Mouse (Mus musculus): Measurements from ENCODE around the gene Qrich1.
A peak's percentile ranks its signal among the peaks of the same experiment; 100 is the strongest.

Qrich1 gene

DNA sequence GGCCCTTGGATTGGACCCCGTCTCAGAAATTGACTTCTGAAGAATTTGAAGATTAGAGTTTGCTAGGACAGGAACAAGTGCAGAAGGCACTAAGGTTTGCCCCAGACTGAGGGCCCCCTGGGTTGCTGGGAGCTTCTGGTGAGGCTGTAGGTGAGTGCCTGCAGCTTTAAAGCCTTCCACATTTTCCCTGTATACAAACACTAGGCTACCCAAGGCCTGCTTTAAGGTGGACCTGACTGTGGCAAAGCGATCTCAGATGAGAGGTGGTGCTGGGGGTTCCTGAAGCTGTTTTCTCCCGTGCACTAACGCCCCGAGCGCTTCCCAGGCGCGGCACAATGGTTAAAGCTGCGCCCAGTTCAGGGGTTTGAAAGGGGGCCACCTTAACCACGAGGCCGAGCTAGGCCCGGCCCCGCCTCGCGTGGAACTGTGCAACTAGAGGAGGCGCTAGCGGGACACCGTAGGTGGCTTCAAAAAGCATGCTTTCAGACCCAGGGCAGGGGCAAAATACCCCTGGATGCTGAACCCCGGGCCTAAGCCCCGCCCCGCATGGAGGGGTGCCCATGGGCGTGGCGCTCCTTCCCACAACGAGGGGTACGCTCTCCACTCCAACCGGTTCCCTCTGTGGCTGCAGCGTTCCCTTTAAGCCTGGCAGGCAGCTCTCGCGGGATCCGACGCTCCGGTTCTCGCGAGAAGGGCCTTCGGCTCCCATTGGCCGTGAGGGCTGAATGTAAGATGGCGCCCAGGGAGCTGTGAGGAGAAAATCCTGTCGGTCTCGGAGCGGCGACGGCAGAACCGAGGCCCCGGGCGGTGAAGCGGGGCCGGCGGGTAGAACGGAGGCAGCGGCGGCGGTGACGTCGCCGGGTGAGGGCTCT, at the start of gene Qrich1:
TSS of gene Qrich1 (plus strand) at position 427 of the 872 bp plus-strand sequence.
- DNase-seq, result peak; percentile 95

DNA sequence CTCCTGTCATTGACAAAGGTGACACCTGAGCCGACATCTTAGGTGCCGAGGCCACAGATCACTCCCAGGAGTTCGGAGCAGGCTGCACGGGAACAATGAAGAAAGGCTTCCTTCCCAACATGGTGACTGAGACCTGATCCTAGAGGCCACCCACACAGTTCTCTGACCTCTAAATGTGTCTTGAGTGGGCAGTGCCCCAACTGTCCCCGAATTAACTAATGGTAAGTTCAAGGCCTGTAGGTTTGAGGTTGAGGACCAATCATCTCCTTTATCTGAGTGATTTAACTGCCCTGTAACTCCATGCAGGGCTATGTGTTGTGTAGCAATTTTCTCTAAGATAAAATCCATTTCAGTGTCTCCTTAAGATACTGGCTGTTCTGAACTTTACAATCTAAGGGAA, 47.2 kb upstream of the Qrich1 start:
- no peak for DNase-seq

DNA sequence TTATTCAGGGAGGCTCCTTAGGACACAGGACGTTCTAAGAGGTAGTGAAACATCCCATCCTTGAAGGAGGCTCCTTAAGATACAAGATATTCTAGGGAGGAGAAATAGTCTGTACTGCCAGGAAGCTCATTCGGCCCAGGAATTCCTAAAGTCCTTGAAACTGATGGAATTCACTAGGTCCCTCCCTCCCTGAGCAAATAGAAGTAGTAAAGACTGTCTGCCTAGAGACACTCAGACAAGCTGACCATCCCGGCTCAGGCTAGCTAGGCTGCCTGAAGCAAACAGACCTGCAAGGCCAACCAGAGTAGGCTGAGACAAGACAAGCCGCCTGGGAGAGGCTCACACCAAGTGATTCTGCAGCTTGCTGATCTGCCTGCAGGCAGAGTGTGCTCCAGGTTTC, 46.8 kb upstream of the Qrich1 start:
- DNase-seq, result no peak

DNA sequence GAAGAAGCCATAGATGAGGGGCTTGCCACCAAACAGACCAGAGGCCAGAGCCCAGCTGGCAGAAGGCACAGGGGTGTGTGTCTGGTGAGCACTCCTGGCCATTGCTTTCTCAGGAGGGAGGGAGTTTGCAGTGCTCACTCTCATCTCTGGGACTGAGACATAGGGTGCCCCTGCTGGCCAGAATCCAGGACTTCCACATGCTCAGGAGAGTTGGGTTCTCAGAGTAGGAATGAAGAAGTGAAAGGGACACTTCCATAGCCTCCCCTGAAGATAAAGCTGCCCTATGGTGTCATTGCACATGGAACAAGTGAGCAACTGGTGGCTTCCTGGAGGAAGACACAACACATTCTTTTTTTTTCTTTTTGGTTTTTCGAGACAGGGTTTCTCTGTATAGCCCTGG, 42.1 kb upstream of the Qrich1 start:
- no peak for DNase-seq

DNA sequence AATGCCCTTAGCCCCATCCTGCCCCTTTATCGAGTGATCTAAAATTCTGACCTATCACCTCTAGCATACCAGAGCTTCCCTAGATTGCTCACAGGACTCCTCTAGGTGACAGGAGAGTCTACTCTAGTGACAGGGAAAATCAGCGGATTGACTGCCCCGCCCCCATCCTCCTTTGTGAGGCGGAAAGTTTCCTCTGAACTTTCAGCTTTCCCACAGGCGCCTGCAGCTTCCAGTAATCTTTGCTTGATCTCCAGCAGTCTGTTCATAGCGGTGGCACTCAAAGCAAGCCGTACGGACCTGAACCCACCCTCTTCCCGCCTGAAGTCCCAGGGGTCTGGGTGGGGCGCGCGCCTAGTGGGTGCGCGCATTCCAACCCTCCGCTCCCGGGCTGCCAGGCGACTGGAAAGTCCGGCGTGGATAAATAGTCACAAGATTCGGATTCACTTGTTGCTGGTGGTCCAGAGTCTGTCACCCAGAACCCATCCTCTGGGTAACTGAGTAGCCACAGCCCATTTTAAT, 37.9 kb upstream of the Qrich1 start:
- peak; percentile 60 for DNase-seq

DNA sequence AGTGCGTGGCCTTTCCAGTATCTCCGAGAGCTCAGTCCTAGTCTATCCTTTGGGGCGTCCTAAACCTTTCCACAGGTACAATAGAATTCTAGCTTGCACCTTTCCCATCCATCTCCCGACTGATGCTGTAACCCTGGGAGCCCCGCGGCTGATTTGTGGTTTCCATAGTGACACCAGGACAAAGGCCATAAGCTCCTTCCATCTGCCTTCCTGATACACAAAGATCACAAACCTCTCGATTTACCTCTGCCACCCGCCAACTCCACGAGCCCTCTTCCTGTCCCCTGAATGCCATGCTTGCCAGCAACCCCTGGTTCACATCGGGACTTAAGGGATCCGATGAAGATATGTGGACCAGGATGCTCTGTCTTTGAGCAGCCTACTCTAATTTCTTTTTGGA, 37.4 kb upstream of the Qrich1 start:
- no peak for DNase-seq

DNA sequence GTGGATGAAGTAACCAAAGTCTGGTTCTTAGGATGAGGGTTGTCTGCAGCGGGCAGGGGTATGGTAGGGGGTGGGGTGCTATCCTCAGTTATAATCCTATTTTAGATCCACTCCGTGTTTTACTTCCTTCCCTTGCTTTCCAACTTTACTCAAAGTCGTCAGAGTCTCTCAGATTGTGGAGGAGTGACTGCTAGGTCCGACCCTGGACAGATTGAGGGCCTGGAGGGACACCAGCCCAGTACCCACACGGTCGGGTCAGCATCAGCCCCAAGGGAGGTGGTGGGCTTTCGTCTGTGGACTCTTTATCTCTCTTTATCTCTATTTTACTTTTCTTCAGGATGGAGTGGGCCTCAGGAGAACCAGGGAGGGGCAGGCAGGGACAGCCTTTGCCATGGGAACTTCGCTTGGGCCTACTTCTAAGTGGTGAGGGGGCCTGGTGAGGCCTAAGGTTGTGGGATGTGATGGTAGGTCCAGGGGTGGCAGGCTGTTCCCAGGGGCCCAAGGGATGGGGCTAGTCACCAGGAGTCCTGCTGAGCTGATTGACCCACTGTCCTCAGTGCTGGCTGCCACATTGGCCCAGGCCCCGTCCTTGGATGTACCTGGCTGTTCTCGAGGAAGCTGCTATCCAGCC, 36.8 kb upstream of the Qrich1 start, which contains the start of gene Lamb2:
TSS of gene Lamb2 (plus strand) at position 16 of the 631 bp plus-strand sequence.
- no peak for DNase-seq

DNA sequence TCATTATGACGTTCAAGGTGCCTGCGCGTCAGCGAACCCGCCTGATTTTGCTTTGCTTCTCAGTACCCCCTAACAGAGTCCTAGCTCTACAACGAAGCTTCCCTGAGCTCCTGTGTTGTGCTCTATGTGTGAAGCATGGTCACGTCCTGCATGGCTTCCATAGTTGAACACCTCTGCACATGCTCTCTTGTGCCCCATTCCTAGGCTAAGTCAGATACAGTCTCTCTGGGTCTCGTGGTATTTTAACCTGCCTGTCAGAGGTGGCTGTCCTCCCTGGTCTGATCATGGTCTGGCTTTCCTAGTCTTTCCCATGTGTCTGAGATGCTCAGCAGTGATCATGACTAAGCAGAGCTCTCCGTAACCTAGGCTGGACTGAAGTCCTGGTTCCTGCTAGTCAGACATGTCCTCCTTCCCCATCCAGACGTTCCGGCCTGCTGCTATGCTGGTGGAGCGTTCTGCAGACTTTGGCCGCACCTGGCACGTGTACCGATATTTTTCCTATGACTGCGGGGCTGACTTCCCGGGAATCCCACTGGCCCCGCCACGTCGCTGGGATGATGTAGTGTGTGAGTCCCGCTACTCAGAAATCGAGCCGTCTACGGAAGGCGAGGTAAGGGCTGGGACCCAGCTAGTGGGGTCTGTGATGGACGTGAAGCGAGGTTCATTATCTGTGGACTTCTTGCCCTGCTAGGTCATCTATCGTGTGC, 35.6 kb upstream of the Qrich1 start:
- DNase-seq, result no peak

DNA sequence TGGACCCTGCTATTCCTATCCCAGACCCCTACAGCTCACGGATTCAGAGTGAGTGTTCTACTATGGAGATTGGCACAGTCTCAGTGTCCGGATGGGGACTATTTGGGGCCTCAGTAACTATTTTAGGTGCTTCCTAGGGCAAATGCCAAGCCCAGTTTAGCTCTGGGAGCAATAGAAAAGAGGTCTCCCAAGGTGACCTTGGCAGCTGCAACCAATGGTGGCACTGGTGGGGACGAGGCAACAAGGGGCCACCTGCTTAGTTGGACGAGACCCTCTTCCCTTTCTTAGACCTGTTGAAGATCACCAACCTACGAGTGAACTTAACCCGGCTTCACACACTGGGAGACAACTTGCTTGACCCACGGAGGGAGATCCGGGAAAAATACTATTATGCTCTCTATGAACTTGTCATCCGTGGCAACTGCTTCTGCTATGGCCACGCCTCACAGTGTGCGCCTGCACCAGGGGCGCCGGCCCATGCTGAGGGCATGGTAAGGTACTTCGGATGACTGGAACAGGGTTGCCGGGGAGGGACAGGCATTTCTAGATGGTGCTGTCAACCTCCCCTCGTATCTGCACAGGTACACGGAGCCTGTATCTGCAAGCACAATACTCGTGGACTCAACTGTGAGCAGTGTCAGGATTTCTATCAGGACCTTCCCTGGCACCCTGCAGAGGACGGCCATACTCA, 34.9 kb upstream of the Qrich1 start:
- DNase-seq, result no peak

DNA sequence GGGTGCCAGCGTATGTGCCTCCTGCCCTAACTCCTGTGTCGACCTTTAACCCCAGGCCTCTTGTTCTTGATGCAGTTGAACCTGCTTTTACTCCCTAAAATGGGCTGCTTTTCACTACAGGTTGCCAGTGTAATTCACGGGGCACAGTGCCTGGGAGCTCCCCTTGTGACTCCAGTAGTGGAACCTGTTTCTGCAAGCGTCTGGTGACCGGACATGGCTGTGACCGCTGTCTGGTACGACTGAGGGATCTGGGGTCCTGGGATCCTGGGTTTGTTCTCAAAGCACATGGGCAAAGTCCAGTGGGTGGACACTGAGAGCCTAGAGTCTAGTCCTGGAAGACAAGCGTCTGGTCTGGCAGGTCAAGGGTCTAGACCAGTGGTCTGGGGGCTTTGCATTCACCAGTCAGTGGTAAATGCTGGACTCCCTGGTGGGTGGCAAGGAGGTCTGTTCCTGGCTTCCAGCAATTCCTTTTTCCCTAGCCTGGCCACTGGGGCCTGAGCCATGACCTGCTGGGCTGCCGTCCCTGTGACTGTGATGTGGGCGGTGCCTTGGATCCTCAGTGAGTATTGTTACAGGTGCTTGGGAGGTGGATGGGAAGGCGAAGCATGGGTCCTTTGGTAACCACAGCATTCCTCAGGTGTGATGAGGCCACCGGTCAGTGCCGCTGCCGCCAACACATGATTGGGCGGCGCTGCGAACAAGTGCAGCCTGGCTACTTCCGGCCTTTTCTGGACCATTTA, 33.4 kb upstream of the Qrich1 start:
- no peak for DNase-seq

DNA sequence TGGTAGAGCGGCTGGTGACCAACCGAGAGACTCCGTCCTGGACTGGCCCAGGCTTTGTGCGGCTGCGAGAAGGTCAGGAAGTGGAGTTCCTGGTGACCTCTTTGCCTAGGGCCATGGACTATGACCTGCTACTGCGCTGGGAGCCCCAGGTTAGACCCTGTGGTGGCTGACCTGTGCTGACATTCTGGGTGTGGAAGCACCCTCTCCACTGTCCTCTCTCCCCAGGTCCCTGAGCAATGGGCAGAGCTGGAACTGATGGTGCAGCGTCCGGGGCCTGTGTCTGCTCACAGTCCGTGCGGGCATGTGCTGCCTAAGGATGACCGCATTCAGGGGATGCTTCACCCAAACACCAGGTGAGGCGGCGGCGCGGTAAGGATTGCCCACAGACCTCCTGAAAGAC, 32.6 kb upstream of the Qrich1 start:
- DNase-seq, result no peak

DNA sequence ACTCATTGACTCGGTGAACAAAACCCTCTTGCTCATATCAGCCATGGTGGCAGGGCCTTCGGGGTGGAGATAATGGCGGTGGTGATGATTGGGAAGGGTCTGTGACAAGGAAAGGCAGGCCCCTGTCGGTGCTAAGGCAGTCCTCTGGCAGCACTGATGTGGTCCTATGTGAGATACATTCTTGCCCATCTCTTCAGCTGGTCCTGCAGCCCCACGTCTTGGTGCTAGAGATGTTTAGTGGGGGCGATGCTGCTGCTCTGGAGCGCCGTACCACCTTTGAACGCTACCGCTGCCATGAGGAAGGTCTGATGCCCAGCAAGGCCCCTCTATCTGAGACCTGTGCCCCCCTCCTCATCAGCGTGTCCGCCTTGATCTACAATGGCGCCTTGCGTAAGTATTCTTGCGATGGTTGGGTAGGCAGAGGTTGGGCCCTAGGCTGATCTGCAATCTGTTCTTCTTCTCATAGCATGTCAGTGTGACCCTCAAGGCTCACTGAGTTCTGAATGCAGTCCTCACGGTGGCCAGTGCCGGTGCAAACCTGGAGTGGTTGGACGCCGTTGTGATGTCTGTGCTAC, 31.2 kb upstream of the Qrich1 start:
- DNase-seq, result no peak

DNA sequence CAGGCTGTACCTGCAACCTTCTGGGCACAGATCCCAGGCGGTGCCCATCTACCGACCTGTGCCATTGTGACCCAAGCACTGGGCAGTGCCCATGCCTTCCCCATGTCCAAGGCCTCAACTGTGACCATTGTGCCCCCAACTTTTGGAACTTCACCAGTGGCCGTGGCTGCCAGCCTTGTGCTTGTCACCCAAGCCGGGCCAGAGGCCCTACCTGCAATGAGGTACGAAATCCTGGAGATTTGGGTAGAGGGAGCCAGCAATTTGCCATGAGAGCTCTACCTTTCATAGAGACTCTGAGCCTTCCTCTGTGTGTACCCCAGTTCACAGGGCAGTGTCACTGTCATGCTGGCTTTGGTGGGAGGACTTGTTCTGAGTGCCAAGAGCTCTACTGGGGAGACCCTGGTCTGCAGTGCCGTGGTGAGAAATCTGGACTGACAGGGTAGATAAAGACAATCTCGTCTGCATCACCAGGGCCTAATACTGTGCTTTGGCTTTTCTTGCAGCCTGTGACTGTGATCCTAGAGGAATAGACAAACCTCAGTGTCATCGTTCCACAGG, 29.6 kb upstream of the Qrich1 start:
- no peak for DNase-seq

DNA sequence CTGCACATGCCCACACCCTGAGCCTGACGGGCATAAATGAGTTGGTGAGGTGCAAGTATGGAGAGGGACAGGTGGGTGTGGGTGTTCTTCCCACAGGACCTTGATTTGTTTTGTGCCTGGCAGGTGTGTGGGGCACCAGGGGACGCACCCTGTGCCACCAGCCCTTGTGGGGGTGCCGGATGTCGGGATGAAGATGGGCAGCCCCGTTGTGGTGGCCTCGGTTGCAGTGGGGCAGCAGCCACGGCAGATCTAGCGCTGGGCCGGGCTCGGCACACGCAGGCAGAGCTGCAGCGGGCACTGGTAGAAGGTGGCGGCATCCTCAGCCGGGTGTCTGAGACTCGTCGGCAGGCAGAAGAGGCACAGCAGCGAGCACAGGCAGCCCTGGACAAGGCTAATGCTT, 28.2 kb upstream of the Qrich1 start:
- no peak for DNase-seq

DNA sequence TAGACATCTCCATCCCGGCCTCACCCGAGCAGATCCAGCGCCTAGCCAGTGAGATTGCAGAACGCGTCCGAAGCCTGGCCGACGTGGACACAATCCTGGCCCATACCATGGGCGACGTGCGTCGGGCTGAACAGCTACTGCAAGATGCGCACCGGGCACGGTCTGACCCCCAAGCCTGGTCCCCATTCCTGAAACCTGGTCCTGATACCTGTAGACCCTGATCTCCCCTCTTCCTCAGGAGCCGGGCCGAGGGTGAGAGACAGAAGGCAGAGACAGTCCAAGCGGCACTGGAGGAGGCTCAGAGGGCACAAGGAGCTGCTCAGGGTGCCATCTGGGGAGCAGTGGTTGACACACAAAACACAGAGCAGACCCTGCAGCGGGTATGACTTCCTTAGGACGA, 27.4 kb upstream of the Qrich1 start:
- DNase-seq, result no peak

DNA sequence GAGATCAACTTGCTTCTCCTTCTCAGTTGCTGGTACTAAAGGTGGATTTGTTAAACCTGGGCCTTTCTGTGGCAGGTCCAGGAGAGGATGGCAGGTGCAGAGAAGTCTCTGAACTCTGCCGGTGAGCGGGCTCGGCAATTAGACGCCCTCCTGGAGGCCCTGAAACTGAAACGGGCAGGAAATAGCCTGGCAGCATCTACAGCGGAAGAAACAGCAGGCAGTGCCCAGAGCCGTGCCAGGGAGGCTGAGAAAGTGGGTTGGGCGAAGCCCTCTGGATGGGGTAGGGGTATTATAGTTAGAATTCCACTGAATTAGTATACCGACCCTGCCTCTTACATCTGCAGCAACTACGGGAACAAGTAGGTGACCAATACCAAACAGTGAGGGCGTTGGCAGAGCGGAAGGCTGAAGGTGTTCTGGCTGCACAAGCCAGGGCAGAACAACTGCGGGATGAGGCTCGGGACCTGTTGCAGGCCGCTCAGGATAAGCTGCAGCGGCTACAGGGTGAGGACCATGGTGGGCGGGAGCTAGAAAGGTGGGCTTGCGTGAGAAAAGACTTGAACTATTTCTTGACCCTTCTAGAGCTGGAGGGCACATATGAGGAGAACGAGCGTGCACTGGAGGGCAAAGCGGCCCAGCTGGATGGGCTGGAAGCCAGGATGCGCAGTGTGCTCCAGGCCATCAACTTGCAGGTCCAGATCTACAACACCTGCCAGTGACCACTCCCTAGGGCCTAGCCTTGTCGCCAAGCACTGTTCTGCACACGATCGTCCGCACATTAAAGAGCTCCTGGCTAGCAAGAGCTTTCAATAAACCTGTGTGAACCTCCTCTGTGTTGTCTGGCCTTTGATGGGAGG, 26.7 kb upstream of the Qrich1 start:
- DNase-seq, result no peak

DNA sequence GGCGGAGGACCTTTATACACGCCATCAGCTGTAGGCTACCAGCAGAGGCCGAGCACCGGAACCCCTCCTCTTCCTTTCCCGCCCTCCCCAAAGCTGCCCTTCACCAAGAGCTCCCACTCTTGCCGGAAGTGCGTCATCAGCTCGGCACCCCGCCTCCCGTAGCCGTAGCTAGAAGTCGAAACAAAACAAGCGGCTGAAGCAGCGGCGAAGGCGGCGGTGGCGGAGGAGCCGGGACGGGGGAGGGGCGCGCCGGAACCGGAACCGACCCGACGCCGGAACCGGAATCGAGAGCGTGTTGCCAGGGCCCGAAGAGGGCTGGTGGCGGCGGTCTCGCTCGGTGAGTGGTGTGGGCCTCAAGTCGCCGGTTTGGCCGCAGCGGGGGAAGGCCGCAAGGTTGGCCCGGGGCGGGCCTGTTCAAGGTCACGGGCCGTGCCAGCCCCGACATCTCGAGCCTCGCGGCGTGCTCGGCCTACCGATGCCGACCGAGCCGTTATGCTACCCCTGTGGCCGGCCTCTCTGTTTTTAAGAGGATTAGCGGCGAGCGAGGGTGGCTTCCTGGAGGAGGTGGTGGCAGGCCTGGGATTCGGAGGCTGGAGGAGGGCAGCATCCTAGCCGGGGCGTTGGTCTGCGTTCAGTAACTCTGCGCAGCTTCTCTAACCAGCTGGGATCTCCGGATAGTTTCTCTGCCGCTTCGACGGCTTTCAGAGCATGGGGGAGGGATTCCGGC, 25.9 kb upstream of the Qrich1 start, which contains the start of gene Usp19:
TSS of gene Usp19 (plus strand) at position 44 of the 727 bp plus-strand sequence.
- DNase-seq, result peak; percentile 93

DNA sequence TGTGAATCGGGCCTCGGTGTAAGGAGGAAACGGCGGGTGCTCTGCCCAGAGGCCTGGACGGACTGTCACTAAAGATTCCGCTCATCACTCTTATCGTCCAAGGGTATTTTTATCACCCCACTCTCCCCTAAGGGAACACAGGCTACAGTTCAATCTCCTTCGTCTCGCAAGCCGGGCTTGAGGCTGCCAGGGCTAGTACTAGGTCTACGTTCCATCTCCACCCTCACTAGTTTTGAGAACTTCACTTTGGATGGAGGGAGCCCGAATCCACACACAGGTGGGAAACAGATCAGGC, 25.4 kb upstream of the Qrich1 start:
- DNase-seq, result no peak

DNA sequence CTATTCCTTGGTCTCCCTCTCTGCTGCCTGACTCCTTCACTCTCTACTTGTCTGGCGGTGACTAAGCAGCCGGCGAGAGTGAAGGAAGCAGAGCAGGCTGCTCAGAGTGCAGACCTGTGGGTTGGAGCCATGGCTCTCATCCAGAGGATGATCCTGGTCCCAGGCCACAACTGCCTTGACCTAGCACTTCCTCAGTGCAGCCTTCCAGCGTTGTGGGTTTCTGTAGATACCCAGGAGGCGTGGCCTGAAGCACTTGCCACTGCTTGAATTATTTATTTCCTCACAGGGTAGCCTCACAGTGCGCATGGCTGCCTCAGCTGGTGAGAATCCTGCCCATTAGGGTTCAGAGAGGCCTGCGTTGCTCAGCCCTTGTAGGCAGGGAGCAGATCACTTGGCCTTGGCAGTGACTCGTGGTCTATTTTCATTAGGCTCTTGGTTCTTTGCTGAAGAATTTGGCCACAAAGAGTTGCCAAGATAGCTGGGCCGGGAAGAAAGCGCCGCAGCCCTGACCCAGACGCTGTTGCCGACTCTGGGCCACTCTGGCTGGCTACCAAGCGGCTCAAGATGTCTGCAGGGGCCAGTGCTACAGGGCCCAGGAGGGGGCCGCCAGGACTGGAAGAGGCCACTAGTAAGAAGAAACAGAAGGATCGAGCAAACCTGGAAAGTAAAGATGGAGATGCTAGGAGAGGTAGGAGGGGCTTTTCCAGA, 24.4 kb upstream of the Qrich1 start:
- peak; percentile 23 for DNase-seq
